Mouse (Mus musculus) embryo, embryonic 11.5 days (tissue): ENCODE results near the gene Btnl2.

ENCODE experiments used
- DNase-seq: peaks from one replicate; pipeline ENCODE4 v3.0.0-alpha.2; 2012; ENCODE audit warnings: low read depth, low spot score

Gene Btnl2

GRCm38 (mm10) chr17:34347606-34348308 is 6.9 kb upstream of the Btnl2 start:
- DNase-seq = no peak

- DNase-seq = peak; percentile 63
These were observed 5.2 kb upstream of the Btnl2 start for GRCm38 (mm10) chr17:34349429-34349828.

GRCm38 (mm10) chr17:34354940-34355339 is 318 bp downstream of the Btnl2 start:
- DNase-seq = no peak

- no peak for DNase-seq
These were observed 8.4 kb downstream of the Btnl2 start for GRCm38 (mm10) chr17:34362954-34363546.

GRCm38 (mm10) chr17:34363676-34364310 is 9.2 kb downstream of the Btnl2 start:
- no peak for DNase-seq

GRCm38 (mm10) chr17:34365031-34365430 is 10.4 kb downstream of the Btnl2 start:
- no peak for DNase-seq

GRCm38 (mm10) chr17:34370563-34370962 is 15.9 kb downstream of the Btnl2 start:
- no peak for DNase-seq

- DNase-seq = no peak
These were observed 18.6 kb downstream of the Btnl2 start for GRCm38 (mm10) chr17:34373055-34373709.

GRCm38 (mm10) chr17:34376847-34377246 is 22.2 kb downstream of the Btnl2 start, which contains the start of gene Btnl1:
Gene Btnl1 (plus strand): TSS chr17:34377132.
- DNase-seq = no peak

GRCm38 (mm10) chr17:34377450-34378209 is 23.0 kb downstream of the Btnl2 start:
- DNase-seq = no peak

GRCm38 (mm10) chr17:34378716-34379115 is 24.1 kb downstream of the Btnl2 start:
- DNase-seq = no peak

GRCm38 (mm10) chr17:34379451-34379850 is 24.8 kb downstream of the Btnl2 start:
- no peak for DNase-seq

- no peak for DNase-seq
These were observed 27.3 kb downstream of the Btnl2 start for GRCm38 (mm10) chr17:34381876-34382275.

- no peak for DNase-seq
These were observed 28.6 kb downstream of the Btnl2 start for GRCm38 (mm10) chr17:34383212-34383611.

- no peak for DNase-seq
These were observed 30.1 kb downstream of the Btnl2 start for GRCm38 (mm10) chr17:34384699-34385098.

- no peak for DNase-seq
These were observed 32.0 kb downstream of the Btnl2 start for GRCm38 (mm10) chr17:34386656-34387055.

GRCm38 (mm10) chr17:34388513-34388912 is 33.9 kb downstream of the Btnl2 start:
- no peak for DNase-seq

- DNase-seq = no peak
These were observed 36.9 kb downstream of the Btnl2 start for GRCm38 (mm10) chr17:34391507-34391906.

GRCm38 (mm10) chr17:34392321-34392720 is 37.7 kb downstream of the Btnl2 start:
- no peak for DNase-seq

- DNase-seq = no peak
These were observed 42.7 kb downstream of the Btnl2 start for GRCm38 (mm10) chr17:34397357-34397756.

GRCm38 (mm10) chr17:34398058-34398710 is 43.6 kb downstream of the Btnl2 start:
- DNase-seq = peak; percentile 66
